Mouse (Mus musculus): ENCODE measurements around the gene Appbp2. TPM values are rescaled to one million over a fixed set of nuclear protein-coding genes. Genes with fewer than 3 reads are reported as not detected.

The Appbp2 gene
- polyA plus RNA-seq, 1 experiment from 2014 or later: 46.5 TPM

DNA sequence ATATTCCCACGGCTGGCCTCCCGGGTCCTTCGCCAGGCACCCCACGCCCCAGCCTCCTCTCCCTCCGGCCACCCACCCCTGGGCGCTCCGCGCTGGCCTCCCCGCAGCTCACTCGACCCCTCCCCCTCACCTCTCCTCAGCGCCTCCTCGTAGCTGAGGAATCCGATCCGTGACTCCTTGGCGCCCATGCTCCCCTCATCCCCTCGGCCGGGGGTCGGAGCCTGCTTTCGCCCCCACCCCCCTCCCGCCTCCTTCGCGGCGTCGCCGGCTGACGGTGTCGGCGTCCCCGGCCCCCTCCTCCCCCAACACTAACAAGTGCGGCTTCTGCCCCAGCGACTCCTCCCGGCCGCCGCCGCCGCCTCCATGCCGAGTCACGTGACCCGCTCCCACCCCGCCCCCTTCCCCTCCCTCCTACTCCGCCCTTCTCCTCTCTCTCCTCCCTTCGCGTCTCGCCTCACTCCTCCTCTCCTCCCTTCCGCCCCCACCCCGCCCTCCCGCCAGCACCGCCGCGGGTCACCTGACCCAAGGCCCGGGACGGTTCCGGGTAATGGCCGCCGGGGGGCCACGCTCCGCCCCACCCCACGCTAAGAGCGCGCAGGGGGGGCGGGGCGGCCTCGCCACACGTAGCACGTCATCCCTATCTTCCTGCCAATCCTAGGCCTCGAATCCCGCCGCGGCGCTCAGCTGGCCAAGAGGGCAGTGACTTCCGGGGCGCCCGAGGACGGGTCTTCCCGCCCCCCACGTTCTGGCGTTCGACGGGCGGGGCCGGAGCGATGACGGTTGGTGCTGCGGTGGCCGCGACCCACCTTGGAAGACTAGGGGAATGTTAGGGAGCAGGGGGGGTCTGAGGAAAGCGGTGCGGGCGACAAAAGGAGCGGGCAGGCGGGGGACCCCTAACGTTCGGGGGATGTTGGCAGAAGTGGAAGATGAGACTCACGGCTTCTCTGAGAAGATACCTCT is 95.1 kb downstream of the Appbp2 start, which contains the start of gene Usp32:
Usp32 (minus strand) TSS at position 581 of the 960 bp plus-strand sequence.
- Histone ChIP-seq H3K4me2 (replicated peaks) (peak within 1 kb of the TSS; percentile 78), H3K4me3 (replicated peaks) (peak within 1 kb of the TSS; percentile 87), H3K27me3 (no peaks in the 10 kb centered on the region), H3K9me3 (no peaks in the 10 kb centered on the region), H3K36me3 (no peaks in the 10 kb centered on the region), H3K4me1 (replicated peaks) (peaks cover 29% of the 10 kb centered on the region), H3K27ac (peak within 1 kb of the TSS; percentile 92), H3K9ac (replicated peaks) (peak within 1 kb of the TSS; percentile 94)
- WGBS: under 1% methylated on average over 91 of the region's 94 CpGs
- ATAC-seq: peak; percentile 98

GRCm38 (mm10) chr11:85138776-85139474 is 96.0 kb downstream of the Appbp2 start:
- no peaks in the 10 kb centered on the region for H3K9me3 ChIP-seq
- no peak for ATAC-seq
- 1% methylated on average over 17 of the region's 17 CpGs for WGBS
- peak overlapping the region; percentile 78 for H3K4me2 ChIP-seq (replicated peaks)
- no peaks in the 10 kb centered on the region for H3K27me3 ChIP-seq
- no peaks in the 10 kb centered on the region for H3K36me3 ChIP-seq
- peak overlapping the region; percentile 87 for H3K4me3 ChIP-seq (replicated peaks)
- peaks cover 29% of the 10 kb centered on the region for H3K4me1 ChIP-seq (replicated peaks)
- peak overlapping the region; percentile 94 for H3K9ac ChIP-seq (replicated peaks)
- H3K27ac ChIP-seq: peak overlapping the region; percentile 92

Other genes with a start within 250 kb of the Appbp2 start
- 10.3 and 11.6 TPM in 2 replicates for gene Usp32, start 95.0 kb downstream of the Appbp2 start, polyA plus RNA-seq (2015; fragmentation: Nextera tagmentation; extraction: Ambion mirVana)
- 0.48 and 0.52 TPM in 2 replicates for gene 1700125H20Rik, start 64.7 kb downstream of the Appbp2 start, polyA plus RNA-seq (2015; fragmentation: Nextera tagmentation; extraction: Ambion mirVana)
- gene Ppm1d, start 76.1 kb upstream of the Appbp2 start, polyA plus RNA-seq (2015; fragmentation: Nextera tagmentation; extraction: Ambion mirVana): 21.1 and 22.8 TPM in 2 replicates
- gene Bcas3, start 118.0 kb upstream of the Appbp2 start, polyA plus RNA-seq (2015; fragmentation: Nextera tagmentation; extraction: Ambion mirVana): 28.5 and 34.8 TPM in 2 replicates